8 mouse cellular contexts compared by ENCODE assay signal in genomic region chr2:168472899-168473298, GRCm38 (mm10).
A peak's percentile ranks its signal among the peaks of the same experiment; 100 is the strongest.
DNase-seq lines count a peak whose midpoint lies in the region; ATAC-seq lines count a peak whose summit lies in the region.

No protein-coding gene starts in this region.

- intact Hi-C loops in left cerebral cortex, postnatal 25 days (cut with DNase I), result no loop called here

- DNase-seq in adrenal gland, adult 18-20 months (ENCODE audit: low spot score in 2 of 2), result peak; percentile 69 to 73
- peak; percentile 33 to 63 for DNase-seq in cerebellum, postnatal 4 days (ENCODE audit: low spot score in 2 of 2)
- peak; percentile 48 for DNase-seq in gastrocnemius, postnatal 25 days
- DNase-seq in left cerebral cortex, postnatal 25 days (ENCODE audit: low spot score in 2 of 2), result peak; percentile 30 to 37
- DNase-seq in right cerebral cortex, postnatal 4 days, result peak; percentile 51
- peak; percentile 46 to 66 for DNase-seq in urinary bladder, postnatal 4 days (ENCODE audit: low spot score in 2 of 2)

- peak; percentile 92 for ATAC-seq in inflammation-experienced regulatory T-cells, adult 6 months
- peak; percentile 90 for ATAC-seq in megakaryocyte progenitor cell, adult 5-6 weeks (replicated peaks; ENCODE audit: poor library complexity)

Comparison
In these comparisons a context has a peak if more than half of its experiments do, and no peak if none do; other contexts are left out.
1. Peak in every context shown above with its lines: DNase-seq and ATAC-seq.